24 mouse cellular contexts compared by ENCODE assay signal in the genomic region with DNA sequence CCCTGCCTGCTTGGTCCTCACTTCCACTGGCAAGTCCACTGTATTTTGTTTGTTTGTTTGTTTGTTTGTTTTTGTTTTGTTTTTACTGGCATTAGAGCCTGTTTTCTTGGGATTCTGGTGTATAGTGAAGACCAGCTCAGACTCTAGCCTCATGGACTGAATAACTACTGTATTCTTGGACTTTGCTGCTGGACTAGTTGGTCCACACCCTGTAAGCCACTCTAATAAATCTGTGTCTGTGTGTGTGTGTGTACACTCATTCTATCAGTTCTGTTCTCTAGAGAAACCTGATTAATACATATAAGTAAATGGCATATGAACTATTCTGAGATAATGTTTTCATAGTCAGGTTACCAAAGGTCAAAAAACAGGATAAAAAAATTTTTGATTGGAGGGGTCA.
"Had no signal": no experiment of that assay in that cellular context is flagged by ENCODE, and none has a peak within 500 bp of the region (broad histone marks: within the 10 kb centered on the region; RNA-seq: fewer than 3 reads in every experiment).

No protein-coding gene starts in this region.

- H3K4me1 ChIP-seq: heart, embryonic 10.5 days; heart, embryonic 12.5 days; hindbrain, embryonic 10.5 days; hindbrain, embryonic 13.5 days; hindbrain, embryonic 15.5 days; limb, embryonic 10.5 days; limb, embryonic 12.5 days; liver, embryonic 12.5 days had no signal

- H3K9me3 ChIP-seq: heart, embryonic 10.5 days; heart, embryonic 12.5 days; hindbrain, embryonic 10.5 days; hindbrain, embryonic 13.5 days; hindbrain, embryonic 15.5 days; limb, embryonic 10.5 days; limb, embryonic 12.5 days; liver, embryonic 12.5 days had no signal

- H3K9ac ChIP-seq: heart, embryonic 12.5 days; hindbrain, embryonic 13.5 days; hindbrain, embryonic 15.5 days; limb, embryonic 12.5 days; liver, embryonic 12.5 days; liver, embryonic 14.5 days had no signal

- H3K27me3 ChIP-seq: heart, embryonic 12.5 days; hindbrain, embryonic 13.5 days; hindbrain, embryonic 15.5 days; limb, embryonic 12.5 days; liver, embryonic 12.5 days had no signal

- H3K36me3 ChIP-seq: hindbrain, embryonic 15.5 days had no signal

- H3K4me3 ChIP-seq: gastrocnemius, adult 2 months; heart, embryonic 10.5 days; heart, embryonic 12.5 days; hindbrain, embryonic 10.5 days; hindbrain, embryonic 13.5 days; hindbrain, embryonic 15.5 days; layer of hippocampus, adult 2 months; left cerebral cortex, adult 2 months; limb, embryonic 10.5 days; limb, embryonic 12.5 days; liver, embryonic 12.5 days had no signal

- DNase-seq: gastrocnemius, adult 2 months; gastrocnemius, postnatal 10 days; gastrocnemius, postnatal 25 days; heart, adult 18-20 months; heart, postnatal 10 days; heart, postnatal 4 days; kidney, adult 18-20 months; kidney, adult 8-10 months; kidney, postnatal 10 days; kidney, postnatal 25 days; kidney, postnatal 4 days; liver had no signal

- H3K4me2 ChIP-seq: heart, embryonic 12.5 days; hindbrain, embryonic 13.5 days; hindbrain, embryonic 15.5 days; limb, embryonic 12.5 days; liver, embryonic 12.5 days had no signal

- H3K27ac ChIP-seq: gastrocnemius, adult 2 months; heart, embryonic 10.5 days; hindbrain, embryonic 10.5 days; hindbrain, embryonic 13.5 days; hindbrain, embryonic 15.5 days; hindbrain, postnatal 0 days; layer of hippocampus, adult 2 months; left cerebral cortex, adult 2 months; limb, embryonic 10.5 days; limb, embryonic 12.5 days; liver, embryonic 12.5 days; liver, embryonic 14.5 days had no signal

- ATAC-seq: hindbrain, postnatal 0 days had no signal
